In genomic region chr7:73855489-73855888, GRCm38 (mm10) we compare ENCODE assay signal across 8 mouse cellular contexts.
A peak's percentile ranks its signal among the peaks of the same experiment; 100 is the strongest.
DNase-seq lines count a peak whose midpoint lies in the region; ATAC-seq lines count a peak whose summit lies in the region.

No protein-coding gene starts in this region.

- peaks cover 9% of the 10 kb centered on the region; the same call in 1 of the 2 replicates for H3K27me3 ChIP-seq in heart, embryonic 10.5 days (ENCODE audit: insufficient read depth, poor library complexity, severe bottlenecking)
- no peaks in the 10 kb centered on the region for H3K27me3 ChIP-seq in midbrain, embryonic 14.5 days (ENCODE audit: control insufficient read depth, insufficient read depth, low read length)

- WGBS in heart, embryonic 10.5 days = 49% methylated on average over 4 of the region's 4 CpGs
- WGBS in midbrain, embryonic 14.5 days = 54% methylated on average over 4 of the region's 4 CpGs

- no peak overlapping the region for H3K4me2 ChIP-seq in midbrain, embryonic 14.5 days (ENCODE audit: low read length)

- no peak for ATAC-seq in midbrain, embryonic 14.5 days (ENCODE audit: low FRiP score, low TSS enrichment)
- ATAC-seq in inflammation-experienced regulatory T-cells, adult 6 months = no peak

- H3K4me3 ChIP-seq in heart, embryonic 10.5 days = no peak overlapping the region
- no peak overlapping the region for H3K4me3 ChIP-seq in midbrain, embryonic 14.5 days (replicated peaks; ENCODE audit: low read depth, low read length)

- no peak overlapping the region for H3K9ac ChIP-seq in midbrain, embryonic 14.5 days (replicated peaks; ENCODE audit: low read length)

- H3K9me3 ChIP-seq in heart, embryonic 10.5 days = no peaks in the 10 kb centered on the region
- H3K9me3 ChIP-seq in midbrain, embryonic 14.5 days (ENCODE audit: control insufficient read depth, low read length) = no peaks in the 10 kb centered on the region

- DNase-seq in heart, adult 18-20 months = peak; percentile 9 to 53
- DNase-seq in heart, embryonic 10.5 days (ENCODE audit: low spot score) = no peak
- DNase-seq in urinary bladder, postnatal 14 days (ENCODE audit: low spot score) = peak; percentile 6
- DNase-seq in urinary bladder, postnatal 4 days (ENCODE audit: low spot score in 2 of 2) = no peak
- peak; percentile 30 for DNase-seq in embryo, embryonic 11.5 days (ENCODE audit: low read depth, low spot score)
- peak; percentile 49 to 59 for DNase-seq in layer of hippocampus, postnatal 10 days (ENCODE audit: low spot score in 2 of 2)
- peak; percentile 67 for DNase-seq in midbrain, embryonic 14.5 days

- no peaks in the 10 kb centered on the region for H3K36me3 ChIP-seq in heart, embryonic 10.5 days
- no peaks in the 10 kb centered on the region for H3K36me3 ChIP-seq in midbrain, embryonic 14.5 days (ENCODE audit: control insufficient read depth, insufficient read depth, low read length)

- no peaks in the 10 kb centered on the region for H3K4me1 ChIP-seq in heart, embryonic 10.5 days
- H3K4me1 ChIP-seq in midbrain, embryonic 14.5 days (ENCODE audit: control insufficient read depth, insufficient read depth, low read length) = no peaks in the 10 kb centered on the region

- H3K27ac ChIP-seq in heart, embryonic 10.5 days = no peak overlapping the region
- H3K27ac ChIP-seq in midbrain, embryonic 14.5 days (replicated peaks; ENCODE audit: low read depth, low read length) = no peak overlapping the region

Comparison
In these comparisons a context has a peak if more than half of its experiments do, and no peak if none do; other contexts are left out.
1. DNase-seq: peak in heart, adult 18-20 months (2 of 2), urinary bladder, postnatal 14 days (single experiment), embryo, embryonic 11.5 days (single experiment), layer of hippocampus, postnatal 10 days (2 of 2) and midbrain, embryonic 14.5 days (single experiment); none in heart, embryonic 10.5 days (single experiment) and urinary bladder, postnatal 4 days (0 of 2).